Mouse (Mus musculus) hindbrain, embryonic 14.5 days (tissue): Measurements from ENCODE around the gene Fbxw2. TPM values are rescaled to one million over a fixed set of nuclear protein-coding genes. Genes with fewer than 3 reads are reported as not detected.
"Not testable (repeated sequence)": the region's sequence is repeated elsewhere in the genome, so short reads cannot be mapped to it uniquely, and the experiment has no call there.

Source experiments
- ATAC-seq: fragments of 200-750 bp; cut with Nextera tagmentation; 2 replicates; pipeline ENCODE4 v1.8.0; 2017; ENCODE audit warnings: moderate number of reproducible peaks, mild to moderate bottlenecking, moderate TSS enrichment, moderate library complexity; ENCODE audit not compliant: low FRiP score
- DNase-seq: peaks from one replicate; pipeline ENCODE4 v3.0.0-alpha.2; 2015; ENCODE audit warnings: low spot score
- H3K27ac ChIP-seq: fragments of 300-500 bp; sonication (generic); 2 replicates; pipeline ENCODE4 v1.5.1; 2014; ENCODE audit warnings: mild to moderate bottlenecking, moderate library complexity
- H3K27me3 ChIP-seq: fragments of 300-500 bp; sonication (generic); 2 replicates; pipeline ENCODE4 v1.6.1; 2014; ENCODE audit warnings: mild to moderate bottlenecking, low read length, mixed read lengths; ENCODE audit not compliant: control insufficient read depth, insufficient read depth
- H3K36me3 ChIP-seq: fragments of 300-500 bp; sonication (generic); replicated peaks from 2 replicates; pipeline ENCODE4 v1.6.1; 2014; ENCODE audit not compliant: control insufficient read depth, insufficient read depth
- H3K4me1 ChIP-seq: fragments of 300-500 bp; sonication (generic); replicated peaks from 2 replicates; pipeline ENCODE4 v1.6.1; 2014; ENCODE audit warnings: antibody characterized with exemption, low read length, mixed read lengths; ENCODE audit not compliant: control insufficient read depth, insufficient read depth
- H3K4me2 ChIP-seq: fragments of 300-500 bp; sonication (generic); replicated peaks from 2 replicates; pipeline ENCODE4 v1.6.1; 2014; ENCODE audit warnings: mild to moderate bottlenecking, moderate library complexity
- H3K4me3 ChIP-seq: fragments of 300-500 bp; sonication (generic); replicated peaks from 2 replicates; pipeline ENCODE4 v1.5.1; 2014; ENCODE audit warnings: mild to moderate bottlenecking, low read length
- H3K9ac ChIP-seq: fragments of 300-500 bp; sonication (generic); 2 replicates; pipeline ENCODE4 v1.6.1; 2014
- H3K9me3 ChIP-seq: fragments of 300-500 bp; sonication (generic); 2 replicates; pipeline ENCODE4 v1.6.1; 2016; ENCODE audit warnings: low read length; ENCODE audit not compliant: control insufficient read depth
- WGBS: fragments of 180-500 bp; shearing (Covaris S2); extraction: QIAGEN DNeasy Blood & Tissue Kit; methylation state at CpG from one replicate; pipeline ENCODE4 v1.1.7; 2014; 5-methylcytosine and 5-hydroxymethylcytosine counted together
- polyA plus RNA-seq: library from polyadenylated mRNA; unstranded; fragments of >200 nt; fragmentation: Nextera tagmentation; extraction: Ambion mirVana; gene quantifications from 2 replicates; pipeline ENCODE4 v1.2.1, GENCODE M21; 2014

The Fbxw2 gene
- polyA plus RNA-seq, 1 experiment from 2014 or later = 73.8 TPM

GRCm38 (mm10) chr2:34771368-34772226 is 54.5 kb downstream of the Fbxw2 start, which contains the start of gene Hspa5:
Gene Hspa5 (plus strand): TSS chr2:34771970.
- Histone ChIP-seq H3K4me2 (peak within 1 kb of the TSS; percentile 79), H3K4me1 (peaks cover 45% of the 10 kb centered on the region), H3K4me3 (peak within 1 kb of the TSS; percentile 91), H3K27me3 (no peaks in the 10 kb centered on the region), H3K36me3 (peaks cover 38% of the 10 kb centered on the region), H3K9me3 (no peaks in the 10 kb centered on the region), H3K9ac (peak within 1 kb of the TSS; percentile 95), H3K27ac (peak within 1 kb of the TSS; percentile 95)
- DNase-seq (peak; percentile 97), ATAC-seq (peak; percentile 99)
- under 1% methylated on average over 60 of the region's 60 CpGs for WGBS

DNA sequence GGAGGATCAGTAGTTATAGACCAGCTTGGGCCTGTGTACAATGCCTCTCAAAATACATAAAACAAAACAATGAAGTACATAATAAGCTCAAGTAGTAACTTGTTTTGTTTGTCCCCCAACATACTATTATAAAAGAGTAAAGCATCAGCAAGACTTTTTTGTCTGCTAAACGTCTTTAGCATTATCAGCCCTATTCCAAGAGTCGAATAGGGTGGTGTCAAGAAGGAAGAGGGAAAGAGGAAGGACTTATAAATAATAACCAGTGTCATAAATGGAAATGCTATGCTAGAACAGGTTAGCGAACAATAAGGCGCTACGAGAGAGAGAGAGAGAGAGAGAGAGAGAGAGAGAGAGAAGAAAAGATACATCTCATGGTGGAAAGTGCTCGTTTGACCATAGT is 55.2 kb downstream of the Fbxw2 start:
- Histone ChIP-seq H3K4me3 (peak overlapping the region; percentile 91), H3K4me2 (peak overlapping the region; percentile 67), H3K9me3 (no peaks in the 10 kb centered on the region), H3K27ac (peak overlapping the region; percentile 95), H3K9ac (peak overlapping the region; percentile 95), H3K36me3 (peaks cover 32% of the 10 kb centered on the region), H3K4me1 (peaks cover 38% of the 10 kb centered on the region), H3K27me3 (no peaks in the 10 kb centered on the region)
- DNase-seq (no peak), ATAC-seq (no peak)
- 4% methylated on average over 6 of the region's 6 CpGs for WGBS

DNA sequence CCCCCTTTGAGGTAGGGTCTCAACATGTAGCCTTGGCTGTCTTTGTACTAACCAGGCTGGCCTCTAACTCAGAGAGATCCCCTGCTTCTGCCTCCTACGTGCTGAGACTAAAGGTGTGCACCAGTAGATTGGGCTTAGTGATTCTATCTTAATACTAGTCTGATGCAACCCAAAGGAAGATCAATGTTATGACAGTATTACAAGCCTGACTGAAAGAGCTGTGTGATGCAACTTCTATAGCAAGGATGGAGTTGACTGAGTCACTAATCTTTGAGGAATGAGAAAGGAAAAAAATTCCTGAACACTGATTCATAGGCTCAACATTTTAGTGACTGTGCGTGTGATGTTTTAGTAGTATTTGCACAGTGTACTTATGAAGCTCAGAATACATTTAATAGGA is 56.1 kb downstream of the Fbxw2 start:
- Histone ChIP-seq H3K4me3 (no peak overlapping the region; the same call in 1 of the 2 replicates), H3K27ac (no peak overlapping the region), H3K36me3 (peaks cover 23% of the 10 kb centered on the region), H3K4me2 (no peak overlapping the region), H3K27me3 (no peaks in the 10 kb centered on the region), H3K4me1 (peaks cover 29% of the 10 kb centered on the region), H3K9me3 (no peaks in the 10 kb centered on the region), H3K9ac (no peak overlapping the region)
- ATAC-seq (no peak), DNase-seq (no peak)
- 92% methylated on average over 2 of the region's 2 CpGs for WGBS

- 65% methylated on average over 12 of the region's 12 CpGs for WGBS
- Histone ChIP-seq H3K27ac (no peak overlapping the region), H3K9me3 (no peaks in the 10 kb centered on the region), H3K27me3 (no peaks in the 10 kb centered on the region), H3K4me1 (no peaks in the 10 kb centered on the region), H3K36me3 (no peaks in the 10 kb centered on the region), H3K4me2 (no peak overlapping the region), H3K9ac (no peak overlapping the region), H3K4me3 (no peak overlapping the region)
- ATAC-seq = no peak
- no peak for DNase-seq
These were observed 61.3 kb downstream of the Fbxw2 start for GRCm38 (mm10) chr2:34764801-34765200.

DNA sequence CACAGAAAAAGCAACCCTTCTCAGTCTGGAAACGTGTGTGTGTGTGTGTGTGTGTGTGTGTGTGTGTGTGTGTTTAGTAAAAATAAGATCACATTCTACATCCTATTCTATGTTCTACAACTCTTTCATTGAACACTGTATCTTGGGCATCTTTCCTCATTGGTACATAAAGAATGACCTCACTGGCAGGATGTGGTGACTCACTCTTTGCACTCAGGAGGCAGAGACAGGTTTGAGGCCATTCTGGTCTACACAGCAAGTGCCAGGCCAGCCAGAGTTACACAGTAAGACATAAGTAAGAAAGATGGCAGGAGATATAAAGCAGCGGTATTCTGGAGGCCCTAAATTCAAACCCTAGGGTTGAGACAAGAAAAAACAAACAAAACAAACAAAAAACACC is 63.2 kb downstream of the Fbxw2 start:
- H3K9me3 ChIP-seq = no peaks in the 10 kb centered on the region
- 78% methylated on average over 2 of the region's 2 CpGs for WGBS
- no peaks in the 10 kb centered on the region for H3K4me1 ChIP-seq
- DNase-seq = no peak
- no peak for ATAC-seq
- no peaks in the 10 kb centered on the region for H3K36me3 ChIP-seq
- no peak overlapping the region for H3K4me3 ChIP-seq
- H3K9ac ChIP-seq = no peak overlapping the region
- no peak overlapping the region for H3K27ac ChIP-seq
- H3K4me2 ChIP-seq = no peak overlapping the region
- H3K27me3 ChIP-seq = no peaks in the 10 kb centered on the region

- WGBS = 87% methylated on average over 2 of the region's 2 CpGs
- no peak for ATAC-seq
- no peaks in the 10 kb centered on the region for H3K9me3 ChIP-seq
These were observed 63.9 kb downstream of the Fbxw2 start for GRCm38 (mm10) chr2:34762174-34762573.

GRCm38 (mm10) chr2:34761272-34761671 is 64.8 kb downstream of the Fbxw2 start:
- not testable (repeated sequence) for H3K9ac ChIP-seq, H3K27ac ChIP-seq, H3K4me3 ChIP-seq, H3K9me3 ChIP-seq, H3K27me3 ChIP-seq, ATAC-seq, H3K4me2 ChIP-seq, DNase-seq, H3K4me1 ChIP-seq, H3K36me3 ChIP-seq
- 89% methylated on average over 5 of the region's 5 CpGs for WGBS

More at GRCm38 (mm10) chr2:34762174-34762573, 63.9 kb downstream of the Fbxw2 start:
- H3K4me3 ChIP-seq = no peak overlapping the region
- H3K4me2 ChIP-seq = no peak overlapping the region
- H3K36me3 ChIP-seq = no peaks in the 10 kb centered on the region
- H3K9ac ChIP-seq = no peak overlapping the region
- DNase-seq = no peak
- H3K27me3 ChIP-seq = no peaks in the 10 kb centered on the region
- H3K4me1 ChIP-seq = no peaks in the 10 kb centered on the region
- no peak overlapping the region for H3K27ac ChIP-seq

- no peaks in the 10 kb centered on the region for H3K36me3 ChIP-seq
- no peaks in the 10 kb centered on the region for H3K9me3 ChIP-seq
- ATAC-seq (no peak), DNase-seq (no peak)
- H3K4me1 ChIP-seq = peaks cover 12% of the 10 kb centered on the region
- H3K9ac ChIP-seq = no peak overlapping the region
- no peaks in the 10 kb centered on the region for H3K27me3 ChIP-seq
- H3K27ac ChIP-seq = no peak overlapping the region
- H3K4me2 ChIP-seq = no peak overlapping the region
- H3K4me3 ChIP-seq = no peak overlapping the region
- 86% methylated on average over 1 of the region's 1 CpGs for WGBS
These were observed 68.8 kb downstream of the Fbxw2 start for GRCm38 (mm10) chr2:34757341-34757740.

DNA sequence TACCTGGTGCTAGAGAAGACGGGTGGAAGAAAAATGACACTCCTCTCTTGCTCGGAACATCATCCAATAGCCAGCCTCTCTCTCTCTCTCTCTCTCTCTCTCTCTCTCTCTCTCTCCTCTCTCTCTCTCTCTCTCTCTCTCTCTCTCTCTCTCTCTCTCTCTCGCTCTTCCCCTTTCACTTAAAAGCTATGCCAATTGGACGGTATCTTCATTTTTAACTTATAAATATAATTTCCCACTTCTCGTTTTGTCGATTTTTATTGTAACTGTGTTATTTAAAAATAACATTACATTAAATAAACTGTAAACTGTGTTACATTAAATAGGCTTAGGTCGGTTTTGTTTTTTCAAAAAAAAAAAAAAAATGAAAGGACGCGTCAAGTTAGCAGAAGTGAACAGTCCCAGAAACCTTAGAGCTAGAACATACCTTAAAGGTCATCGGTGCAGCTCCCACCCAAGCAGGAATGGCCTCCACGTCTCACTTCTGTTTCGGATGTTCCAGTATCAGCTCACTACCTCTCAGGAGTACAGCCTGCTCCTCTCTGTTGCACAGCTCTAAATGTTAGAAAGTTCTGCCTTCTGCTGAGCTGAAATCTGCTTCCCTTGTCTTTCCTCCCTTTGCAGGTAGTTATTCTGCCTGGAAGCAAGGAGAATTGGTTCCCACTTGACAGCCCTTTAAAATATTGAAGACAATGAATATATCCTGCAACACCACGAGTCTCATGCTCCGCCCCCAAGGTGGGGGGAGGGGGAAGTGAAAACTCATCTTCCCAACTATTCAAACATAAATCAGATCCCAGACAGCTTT is 71.4 kb downstream of the Fbxw2 start, which contains the start of gene Gapvd1:
Gapvd1 (minus strand) TSS at position 682 of the 808 bp plus-strand sequence.
- H3K9me3 ChIP-seq = no peaks in the 10 kb centered on the region
- no peak for ATAC-seq

More for the DNA sequence above, 71.4 kb downstream of the Fbxw2 start, which contains the start of gene Gapvd1:
- Histone ChIP-seq H3K27ac (peak within 1 kb of the TSS; percentile 95), H3K27me3 (no peaks in the 10 kb centered on the region), H3K4me3 (peak within 1 kb of the TSS; percentile 96), H3K4me2 (peak within 1 kb of the TSS; percentile 84), H3K36me3 (no peaks in the 10 kb centered on the region), H3K9ac (peak within 1 kb of the TSS; percentile 97), H3K4me1 (peaks cover 26% of the 10 kb centered on the region)
- peak; percentile 56 for DNase-seq
- under 1% methylated on average over 13 of the region's 14 CpGs for WGBS
